Mouse (Mus musculus): ENCODE measurements around the gene Smarcb1. TPM values are rescaled to one million over a fixed set of nuclear protein-coding genes. Genes with fewer than 3 reads are reported as not detected.

The Smarcb1 gene
- polyA plus RNA-seq (2017; shearing (Covaris generic)): 120 TPM

GRCm38 (mm10) chr10:75921026-75921725 lies at the start of gene Smarcb1:
Gene Smarcb1 (minus strand): TSS chr10:75921617.

GRCm38 (mm10) chr10:75954381-75954811 lies 33.0 kb upstream of the Smarcb1 start, which contains the start of gene Gm5134:
Gene Gm5134 (plus strand): TSS chr10:75954514.

GRCm38 (mm10) chr10:75942736-75943477 lies 21.5 kb upstream of the Smarcb1 start, which contains the start of gene Vpreb3:
Gene Vpreb3 (plus strand): TSS chr10:75943057.

GRCm38 (mm10) chr10:75940520-75940919 lies 19.1 kb upstream of the Smarcb1 start, which contains the start of gene Gm867:
Gene Gm867 (minus strand): TSS chr10:75940672.

GRCm38 (mm10) chr10:75935680-75936541 lies 14.5 kb upstream of the Smarcb1 start, which contains the start of gene Mmp11:
Gene Mmp11 (minus strand): TSS chr10:75936496.

GRCm38 (mm10) chr10:75932891-75933290 lies 11.5 kb upstream of the Smarcb1 start, which contains the start of gene Chchd10:
Gene Chchd10 (plus strand): TSS chr10:75933130.

GRCm38 (mm10) chr10:75893089-75893750 lies 28.2 kb downstream of the Smarcb1 start, which contains the start of gene Derl3:
Gene Derl3 (plus strand): TSS chr10:75893413.

GRCm38 (mm10) chr10:75859786-75860470 lies 61.5 kb downstream of the Smarcb1 start, which contains the start of gene Mif:
Gene Mif (minus strand): TSS chr10:75860240.

Other genes starting within 250 kb of the Smarcb1 start
- 59.1 TPM for gene Cabin1, start 157.3 kb downstream of the Smarcb1 start, polyA plus RNA-seq (2017; shearing (Covaris generic))
- gene Ddt, start 148.2 kb downstream of the Smarcb1 start, polyA plus RNA-seq (2017; shearing (Covaris generic)): 79.9 TPM
- gene Gm20441, start 140.7 kb downstream of the Smarcb1 start, polyA plus RNA-seq (2017; shearing (Covaris generic)): not detected
- 10.1 TPM for gene Gstt3, start 140.2 kb downstream of the Smarcb1 start, polyA plus RNA-seq (2017; shearing (Covaris generic))
- 0.42 TPM for gene Gstt1, start 123.0 kb downstream of the Smarcb1 start, polyA plus RNA-seq (2017; shearing (Covaris generic))
- gene Gstt4, start 99.1 kb downstream of the Smarcb1 start, polyA plus RNA-seq (2017; shearing (Covaris generic)): not detected
- gene Gstt2, start 84.2 kb downstream of the Smarcb1 start, polyA plus RNA-seq (2017; shearing (Covaris generic)): 58.6 TPM
- 682 TPM for gene Mif, start 61.4 kb downstream of the Smarcb1 start, polyA plus RNA-seq (2017; shearing (Covaris generic))
- gene Derl3, start 28.2 kb downstream of the Smarcb1 start, polyA plus RNA-seq (2017; shearing (Covaris generic)): 3.1 TPM
- 55.3 TPM for gene Chchd10, start 11.5 kb upstream of the Smarcb1 start, polyA plus RNA-seq (2017; shearing (Covaris generic))
- 8.0 TPM for gene Mmp11, start 14.9 kb upstream of the Smarcb1 start, polyA plus RNA-seq (2017; shearing (Covaris generic))
- not detected for gene Gm867, start 19.1 kb upstream of the Smarcb1 start, polyA plus RNA-seq (2017; shearing (Covaris generic))
- gene Vpreb3, start 21.4 kb upstream of the Smarcb1 start, polyA plus RNA-seq (2017; shearing (Covaris generic)): 0.92 TPM
- 1.7 TPM for gene Gm5134, start 32.9 kb upstream of the Smarcb1 start, polyA plus RNA-seq (2017; shearing (Covaris generic))
- gene Zfp280b, start 111.0 kb upstream of the Smarcb1 start, polyA plus RNA-seq (2017; shearing (Covaris generic)): 35.1 TPM
- not detected for gene Slc5a4b, start 189.3 kb upstream of the Smarcb1 start, polyA plus RNA-seq (2017; shearing (Covaris generic))
- gene Slc5a4a, start 225.8 kb upstream of the Smarcb1 start, polyA plus RNA-seq (2017; shearing (Covaris generic)): not detected